Mouse (Mus musculus): ENCODE data around the gene Myh10.

Myh10 gene

GRCm38 (mm10) chr11:68691321-68692009 lies at the start of gene Myh10:
Myh10 (plus strand) TSS chr11:68691559.
- DNase-seq (ENCODE audit: low spot score), result peak; percentile 100

GRCm38 (mm10) chr11:68644781-68645180 lies 46.6 kb upstream of the Myh10 start:
- DNase-seq (ENCODE audit: low spot score), result no peak

- DNase-seq (ENCODE audit: low spot score), result no peak
These were observed 43.6 kb upstream of the Myh10 start for GRCm38 (mm10) chr11:68647808-68648207.

GRCm38 (mm10) chr11:68648385-68649148 lies 42.8 kb upstream of the Myh10 start:
- no peak for DNase-seq (ENCODE audit: low spot score)

- DNase-seq (ENCODE audit: low spot score), result peak; percentile 84
These were observed 39.8 kb upstream of the Myh10 start for GRCm38 (mm10) chr11:68651518-68651917.

- DNase-seq (ENCODE audit: low spot score), result peak; percentile 35
These were observed 35.8 kb upstream of the Myh10 start for GRCm38 (mm10) chr11:68655524-68655923.

GRCm38 (mm10) chr11:68656887-68657685 lies 34.3 kb upstream of the Myh10 start:
- peak; percentile 63 for DNase-seq (ENCODE audit: low spot score)

GRCm38 (mm10) chr11:68657811-68658210 lies 33.5 kb upstream of the Myh10 start:
- DNase-seq (ENCODE audit: low spot score), result peak; percentile 60

GRCm38 (mm10) chr11:68665331-68665730 lies 26.0 kb upstream of the Myh10 start:
- DNase-seq (ENCODE audit: low spot score), result peak; percentile 41

GRCm38 (mm10) chr11:68666210-68666609 lies 25.1 kb upstream of the Myh10 start:
- DNase-seq (ENCODE audit: low spot score), result peak; percentile 69

GRCm38 (mm10) chr11:68672270-68672970 lies 18.9 kb upstream of the Myh10 start:
- DNase-seq (ENCODE audit: low spot score), result peak; percentile 77

- DNase-seq (ENCODE audit: low spot score), result no peak
These were observed 17.3 kb upstream of the Myh10 start for GRCm38 (mm10) chr11:68674071-68674470.

- DNase-seq (ENCODE audit: low spot score), result no peak
These were observed 16.7 kb upstream of the Myh10 start for GRCm38 (mm10) chr11:68674643-68675042.

GRCm38 (mm10) chr11:68675274-68675673 lies 16.1 kb upstream of the Myh10 start:
- DNase-seq (ENCODE audit: low spot score), result no peak

- DNase-seq (ENCODE audit: low spot score), result no peak
These were observed 10.0 kb upstream of the Myh10 start for GRCm38 (mm10) chr11:68681254-68681839.

- no peak for DNase-seq (ENCODE audit: low spot score)
These were observed 9.1 kb upstream of the Myh10 start for GRCm38 (mm10) chr11:68682136-68682806.

GRCm38 (mm10) chr11:68686001-68686400 lies 5.4 kb upstream of the Myh10 start:
- no peak for DNase-seq (ENCODE audit: low spot score)

- DNase-seq (ENCODE audit: low spot score), result peak; percentile 88
These were observed 2.1 kb upstream of the Myh10 start for GRCm38 (mm10) chr11:68689304-68689703.

- no peak for DNase-seq (ENCODE audit: low spot score)
These were observed 894 bp upstream of the Myh10 start for GRCm38 (mm10) chr11:68690465-68690864.

GRCm38 (mm10) chr11:68692010-68692692 lies 792 bp downstream of the Myh10 start:
- no peak for DNase-seq (ENCODE audit: low spot score)

Data from adipocyte (in vitro differentiated cells).